Mouse (Mus musculus) B cell, adult 2 months (primary cell): ENCODE data around the gene Prr7.

Experiments
- DNase-seq, 2 experiments: peaks; one replicate each; pipeline ENCODE4 v3.0.0; 2022

Gene Prr7

DNA sequence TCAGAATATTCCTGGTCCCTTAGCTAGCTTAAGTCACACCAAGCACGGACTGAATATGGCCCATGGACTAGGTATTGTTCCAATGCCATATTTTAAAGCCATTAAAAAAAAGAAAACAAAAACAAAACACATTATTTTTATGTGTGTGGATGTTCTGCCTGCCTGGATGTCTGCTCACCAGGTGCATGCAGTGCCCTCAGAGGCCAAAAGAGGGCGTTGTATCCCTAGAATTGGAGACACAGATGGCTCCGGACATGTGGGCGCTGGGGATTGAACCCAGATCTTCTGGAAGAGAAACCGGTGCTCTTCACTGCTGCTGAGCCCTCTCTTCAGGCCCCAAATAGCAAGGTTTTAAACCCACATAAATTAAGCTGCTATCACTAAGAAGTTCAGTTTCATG, 14.0 kb downstream of the Prr7 start:
- peak; percentile 63 to 67 for DNase-seq

DNA sequence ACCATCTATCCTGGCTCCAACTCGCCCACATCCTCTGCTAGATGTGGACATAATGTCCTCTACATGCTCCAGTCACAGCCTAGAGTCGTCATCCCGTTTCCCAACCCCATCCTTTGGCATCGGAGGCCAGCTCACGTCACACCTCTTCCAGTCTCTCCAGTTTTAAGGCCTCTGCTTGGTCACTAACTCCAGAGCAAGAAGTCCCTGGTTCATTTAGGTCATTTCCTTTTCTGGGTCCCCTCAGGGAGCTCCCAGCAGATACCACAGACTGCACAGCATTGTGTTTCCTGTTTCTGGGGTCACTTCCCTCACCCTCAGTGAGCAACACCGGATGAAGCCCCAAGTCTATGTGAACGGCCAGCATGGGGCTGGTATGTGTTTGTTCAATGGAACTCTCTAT, 14.9 kb downstream of the Prr7 start:
- DNase-seq, result peak in 1 of 2 experiments; percentile 56

DNA sequence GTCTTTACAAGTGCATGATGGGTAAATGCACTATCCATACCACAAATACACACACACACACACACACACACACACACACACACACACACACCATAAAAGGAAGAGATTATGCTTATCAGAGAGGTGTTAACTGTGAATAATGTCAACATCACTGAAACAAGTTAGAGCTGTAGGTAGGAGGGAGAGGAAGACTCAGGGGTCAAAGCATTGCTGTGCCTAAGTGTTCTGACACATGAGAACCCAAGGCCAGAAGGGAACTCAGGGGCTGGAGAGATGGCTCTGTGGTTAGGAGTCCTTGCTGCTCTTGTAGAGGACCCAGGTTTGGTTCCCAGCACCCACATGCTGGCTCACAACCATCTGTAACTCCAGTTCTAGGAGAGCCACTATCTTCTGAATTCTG, 15.9 kb downstream of the Prr7 start:
- DNase-seq, result no peak

DNA sequence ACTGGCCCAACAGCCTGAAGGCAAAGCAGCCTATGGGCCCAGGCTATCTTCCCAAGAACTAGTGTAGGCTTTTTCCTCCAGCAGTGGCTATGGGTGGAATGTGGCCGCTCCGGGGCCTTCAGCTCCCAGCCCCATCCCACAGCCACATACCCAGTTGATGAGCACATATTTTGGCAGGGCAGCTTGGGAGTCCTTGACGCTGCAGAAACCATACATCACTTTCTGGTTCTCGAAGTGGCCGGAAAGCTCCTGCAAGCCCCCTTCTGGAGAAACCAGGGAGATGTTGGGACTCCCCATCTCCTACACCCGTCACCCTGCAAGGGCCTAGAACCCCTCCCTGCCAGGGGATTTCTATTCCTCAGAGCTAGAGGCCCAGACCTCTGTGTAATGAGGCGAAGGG, 18.5 kb downstream of the Prr7 start:
- DNase-seq, result no peak

DNA sequence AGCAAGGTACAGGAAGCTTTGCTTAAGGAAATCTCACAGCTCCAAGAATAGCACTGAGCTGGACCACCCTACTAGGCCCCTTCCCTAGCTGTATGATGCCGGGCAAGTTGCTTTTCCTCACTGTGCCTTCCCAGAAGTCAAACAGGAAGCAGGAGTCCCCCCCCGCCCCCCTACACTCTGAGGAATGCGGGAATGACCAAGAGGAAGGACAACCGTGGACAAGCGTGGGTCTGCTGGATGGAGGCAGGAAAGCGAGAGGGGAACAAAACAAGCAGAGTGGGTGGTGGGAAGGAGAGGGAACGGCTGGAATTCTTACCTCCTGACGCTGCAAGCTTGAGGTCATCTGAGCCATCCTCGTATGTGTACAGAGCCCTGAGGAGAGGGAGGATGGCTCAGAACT, 19.0 kb downstream of the Prr7 start:
- no peak for DNase-seq

DNA sequence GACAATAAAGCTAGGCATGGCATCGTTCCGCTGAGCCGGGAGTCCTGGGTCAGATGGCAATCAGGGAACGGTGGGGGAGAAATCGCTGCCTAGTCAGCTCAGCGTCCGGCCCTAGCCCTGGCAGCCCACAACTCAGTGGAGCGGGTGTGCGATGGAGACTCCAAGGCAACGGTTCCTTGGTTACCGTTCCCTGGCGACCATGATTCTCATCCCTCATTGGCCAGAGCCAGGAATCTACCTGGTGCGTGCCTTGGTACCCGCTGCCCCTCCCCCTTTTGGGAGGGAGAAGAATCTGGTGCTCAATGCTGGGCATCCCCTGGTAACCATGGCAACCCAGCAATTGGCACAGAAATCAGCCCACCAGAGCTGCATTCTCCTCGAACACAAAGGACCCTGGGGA, 19.5 kb downstream of the Prr7 start:
- DNase-seq, result peak in 1 of 2 experiments; percentile 18

DNA sequence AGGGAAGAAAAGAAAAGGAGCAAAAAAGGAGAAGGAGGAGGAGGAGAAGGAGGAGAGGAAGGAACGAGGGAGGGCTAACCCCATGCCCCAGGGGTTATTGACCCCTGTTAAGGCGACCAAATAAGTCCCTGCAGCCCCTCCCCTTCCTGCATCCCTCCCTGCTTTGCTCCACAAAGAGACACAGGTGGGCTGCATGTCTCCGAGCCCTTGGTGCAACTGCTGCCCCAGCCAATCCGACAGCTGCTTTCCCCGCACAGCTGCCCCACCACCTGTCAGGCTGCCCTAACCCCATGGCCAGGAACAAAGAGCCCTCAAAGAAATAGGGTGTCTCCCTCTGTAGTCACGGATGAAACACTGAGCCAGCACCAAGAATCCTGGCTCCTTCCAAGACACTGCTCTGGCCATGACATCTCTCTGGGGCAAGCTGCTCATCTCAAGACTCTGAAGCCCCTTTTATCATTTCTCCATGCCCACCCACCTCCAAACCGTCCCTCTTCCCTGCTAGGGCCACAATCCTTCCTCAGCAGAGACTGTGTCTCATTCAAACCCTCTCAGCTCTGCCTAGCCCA, 20.5 kb downstream of the Prr7 start:
- DNase-seq, result no peak

DNA sequence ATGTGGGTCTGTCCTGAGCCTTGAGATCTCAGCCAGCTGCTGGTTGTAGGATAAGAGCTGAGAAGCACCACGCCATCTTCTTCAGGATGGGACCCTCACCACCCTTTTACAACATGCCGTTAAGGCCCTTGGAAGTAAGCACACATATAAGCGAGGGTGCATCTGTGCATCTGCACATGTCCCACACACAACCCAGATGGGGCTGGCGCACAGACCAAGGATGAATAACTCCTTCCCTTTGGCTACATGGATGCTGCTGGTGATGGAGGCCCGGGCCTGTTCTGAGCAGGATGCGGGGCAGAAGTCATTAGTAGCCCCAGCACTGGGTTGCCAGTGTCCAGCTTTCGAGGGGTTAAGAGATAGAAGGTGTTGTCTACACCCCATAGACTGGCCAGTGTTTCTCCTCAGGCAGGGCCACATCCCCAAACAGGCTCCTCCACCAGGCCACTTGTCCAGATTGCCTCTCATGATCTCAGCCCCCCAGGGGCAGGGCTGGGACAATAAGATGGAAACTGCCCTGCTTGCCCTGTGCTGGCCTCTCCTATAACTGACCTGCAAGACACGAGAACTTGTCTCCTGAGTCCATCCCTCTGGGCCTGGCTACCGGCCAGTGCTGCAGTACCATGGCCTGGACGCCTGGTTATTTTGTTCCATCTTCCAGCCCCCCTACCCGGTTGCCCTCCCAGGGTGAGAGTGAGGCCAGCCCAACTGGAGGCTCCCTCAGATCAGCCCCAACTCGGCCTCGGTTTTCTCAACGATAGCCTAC, 22.1 kb downstream of the Prr7 start:
- no peak for DNase-seq

DNA sequence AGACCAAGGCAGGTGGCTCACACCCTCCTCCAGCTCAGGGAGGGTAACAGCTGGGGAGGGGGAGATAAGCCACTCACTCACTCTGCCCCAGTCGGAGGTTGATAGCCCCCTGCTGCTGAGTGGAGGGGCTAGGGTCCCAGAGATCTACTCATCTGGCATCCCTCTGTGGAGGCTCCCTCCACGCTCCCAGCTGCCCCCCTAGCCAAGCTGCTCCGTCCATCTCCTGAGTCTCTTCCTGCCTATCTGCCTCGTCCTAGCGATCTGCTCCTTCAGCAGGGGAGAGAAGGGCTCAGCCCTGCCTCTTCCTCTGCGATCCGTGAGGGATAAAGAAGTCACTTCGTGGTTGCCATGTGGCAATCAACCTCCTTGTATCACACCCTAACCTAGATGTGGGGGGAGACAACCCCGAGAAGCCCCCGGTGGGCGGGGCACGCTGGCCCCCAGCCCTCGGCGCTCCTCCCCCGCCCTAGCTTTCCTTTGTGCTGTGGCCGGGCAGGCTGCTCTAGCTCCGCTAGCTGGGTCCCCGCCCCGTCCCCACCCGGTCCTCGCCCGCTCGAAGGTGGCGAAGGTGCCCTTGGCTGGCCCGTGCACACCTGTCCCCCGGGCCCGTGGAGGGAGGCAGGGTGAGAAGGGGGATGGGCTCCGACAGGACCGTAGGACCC, 23.0 kb downstream of the Prr7 start:
- DNase-seq, result peak in 1 of 2 experiments; percentile 36

DNA sequence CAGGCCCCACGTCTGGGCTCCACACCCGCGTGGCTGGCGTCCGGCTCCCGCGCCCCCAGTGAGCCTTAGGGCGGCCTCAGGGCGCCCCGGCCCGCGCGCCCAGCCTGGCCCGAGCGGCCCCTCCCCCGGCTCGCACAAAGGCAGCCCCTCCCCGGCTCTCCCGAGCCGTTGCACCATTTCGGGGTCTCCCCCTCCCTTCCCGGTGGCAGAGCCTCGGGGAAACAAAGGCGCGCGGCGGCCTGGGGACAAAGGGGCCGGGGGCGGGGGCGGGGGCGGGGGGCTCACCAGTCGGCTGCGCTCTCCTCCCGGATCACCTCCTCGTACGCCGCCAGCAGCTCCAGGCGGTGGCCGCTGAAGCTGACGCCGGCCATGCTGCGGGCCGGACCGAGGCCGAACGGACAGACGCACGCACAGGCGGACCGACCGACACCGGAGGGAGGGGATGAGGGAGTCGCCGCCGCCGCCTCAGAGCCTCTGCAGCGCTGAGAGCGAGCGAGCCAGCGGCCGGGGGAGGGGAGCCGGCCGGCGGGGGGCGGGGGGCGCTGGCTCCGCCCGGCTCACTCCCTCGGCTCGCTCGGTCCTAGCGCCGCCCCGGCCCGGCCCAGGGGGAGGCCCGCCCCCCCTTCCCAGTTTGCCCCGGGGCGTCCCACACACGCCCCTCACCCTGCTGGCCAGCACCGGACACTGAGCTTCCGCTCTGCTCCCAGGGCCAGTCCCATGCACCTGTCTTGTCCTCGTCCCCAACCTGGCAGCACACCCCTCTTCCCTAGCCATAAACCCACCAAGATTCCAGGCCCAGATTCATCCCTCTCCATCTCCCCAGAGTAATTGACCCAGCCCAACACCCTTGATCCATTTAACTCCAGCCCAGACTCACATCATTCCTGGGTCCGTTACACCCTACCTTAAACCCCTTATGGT, 23.8 kb downstream of the Prr7 start, which contains the start of gene Dbn1:
Dbn1 (minus strand) TSS at position 534 of the 921 bp plus-strand sequence.
- no peak for DNase-seq

DNA sequence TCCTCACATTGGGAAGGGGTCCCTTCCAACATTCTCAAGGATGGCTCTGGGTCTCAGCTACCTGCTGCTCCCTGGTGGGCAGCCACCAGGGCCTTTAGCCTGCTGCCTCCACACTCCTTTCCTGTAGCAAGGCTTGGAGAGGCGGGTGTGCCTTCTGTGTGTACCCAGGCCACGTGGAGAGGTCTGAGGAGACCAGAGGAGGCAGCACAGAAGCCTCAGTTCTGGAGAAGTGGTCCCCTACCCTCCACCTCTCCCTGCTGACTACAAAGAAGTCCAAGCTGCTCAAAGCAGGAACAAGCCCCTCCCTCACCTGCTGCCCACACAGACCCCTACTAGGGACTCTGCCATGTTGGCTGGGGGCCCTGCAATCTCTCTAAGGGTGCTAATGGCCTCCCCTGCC, 30.2 kb downstream of the Prr7 start:
- no peak for DNase-seq

DNA sequence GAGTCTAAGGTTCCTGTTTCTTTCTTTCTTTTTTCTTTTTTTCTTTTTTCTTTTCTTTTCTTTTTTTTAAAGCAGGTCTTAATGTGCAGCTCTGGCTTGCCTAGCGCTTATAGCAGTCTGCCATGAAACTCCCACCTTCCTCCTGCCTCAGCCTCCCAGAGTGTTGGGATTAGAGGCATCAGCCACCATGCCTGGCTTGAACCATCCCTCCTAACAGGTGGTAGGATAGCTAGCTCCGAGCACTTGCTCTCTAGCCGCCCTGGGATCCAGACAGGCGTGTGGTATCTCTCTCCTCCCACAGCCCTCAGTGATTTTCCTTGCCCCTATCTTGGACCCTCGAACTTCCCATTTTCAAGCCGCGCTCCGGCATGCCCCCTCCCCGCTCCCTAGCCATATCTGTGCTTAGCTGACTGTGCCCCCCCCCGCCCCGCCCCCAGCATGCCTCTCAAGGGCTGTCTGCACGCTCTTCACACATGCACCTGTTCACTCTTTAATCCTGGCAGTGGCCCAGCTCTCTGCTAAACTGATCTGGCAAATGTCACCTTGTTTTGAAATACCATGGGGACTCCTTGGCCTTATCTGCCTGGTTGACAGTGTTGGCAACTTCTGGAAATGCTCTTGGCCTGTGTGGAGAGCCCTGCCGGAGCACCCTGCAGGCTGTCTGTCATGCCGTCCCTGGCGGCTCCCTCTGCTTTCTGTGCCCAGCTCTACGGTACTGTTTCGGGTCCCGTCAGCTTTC, 31.0 kb downstream of the Prr7 start:
- DNase-seq, result no peak

DNA sequence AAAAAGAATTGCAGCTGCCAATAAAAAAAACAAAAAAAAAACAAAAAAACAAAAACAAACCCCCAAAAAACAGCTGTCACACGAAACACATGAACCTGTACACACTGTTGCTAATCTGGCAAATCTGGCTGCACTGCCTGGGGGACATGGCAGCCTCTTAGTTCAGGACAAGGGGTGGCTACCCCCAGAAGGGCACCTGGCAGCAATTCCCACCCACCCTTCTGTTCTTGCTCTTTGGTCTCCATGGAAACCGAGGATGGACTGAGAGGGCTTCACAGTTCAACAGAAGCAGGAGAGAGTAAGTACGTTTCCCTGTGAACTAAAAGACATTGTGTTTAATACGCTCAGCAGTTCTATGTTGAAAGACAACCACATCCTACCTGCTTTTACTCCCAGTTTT, 31.6 kb downstream of the Prr7 start:
- no peak for DNase-seq

DNA sequence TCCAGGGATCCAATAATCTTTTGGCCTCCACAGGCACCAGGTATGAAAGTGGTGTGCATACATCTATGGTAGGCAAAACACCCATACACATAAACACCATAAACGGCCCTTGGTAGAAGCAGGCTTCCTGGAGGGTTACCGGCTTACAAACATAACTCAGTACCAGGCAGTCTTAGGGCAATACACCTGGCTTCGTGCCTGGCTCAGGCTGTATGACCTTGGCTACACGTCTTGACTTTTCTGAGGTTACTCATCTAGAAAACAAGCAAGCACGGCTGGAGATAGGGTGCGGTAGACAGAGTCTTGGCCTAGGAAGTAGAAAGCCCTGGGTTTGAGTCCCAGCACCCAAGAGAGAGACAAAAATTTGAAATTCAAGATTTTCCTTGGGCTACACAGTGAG, 32.6 kb downstream of the Prr7 start:
- DNase-seq, result no peak

DNA sequence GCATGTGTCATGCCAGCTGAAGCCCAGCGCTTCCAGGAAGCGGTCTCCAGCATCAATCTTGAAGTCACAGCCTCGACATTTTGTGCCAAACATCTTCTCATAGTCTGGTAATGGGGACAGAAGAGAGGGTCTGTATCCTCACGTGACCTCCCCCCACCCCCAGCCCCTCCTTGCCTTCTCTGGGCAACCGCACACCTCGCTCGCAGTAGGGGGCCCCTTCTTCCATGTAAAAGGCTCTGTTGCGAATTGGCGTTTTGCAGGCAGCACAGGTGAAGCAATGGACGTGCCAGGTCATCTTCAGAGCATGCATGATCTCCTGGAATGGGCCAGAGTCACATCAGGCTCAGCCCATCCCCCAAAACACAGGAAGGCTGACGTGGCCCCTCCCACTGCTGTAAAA, 34.8 kb downstream of the Prr7 start:
- DNase-seq, result no peak

DNA sequence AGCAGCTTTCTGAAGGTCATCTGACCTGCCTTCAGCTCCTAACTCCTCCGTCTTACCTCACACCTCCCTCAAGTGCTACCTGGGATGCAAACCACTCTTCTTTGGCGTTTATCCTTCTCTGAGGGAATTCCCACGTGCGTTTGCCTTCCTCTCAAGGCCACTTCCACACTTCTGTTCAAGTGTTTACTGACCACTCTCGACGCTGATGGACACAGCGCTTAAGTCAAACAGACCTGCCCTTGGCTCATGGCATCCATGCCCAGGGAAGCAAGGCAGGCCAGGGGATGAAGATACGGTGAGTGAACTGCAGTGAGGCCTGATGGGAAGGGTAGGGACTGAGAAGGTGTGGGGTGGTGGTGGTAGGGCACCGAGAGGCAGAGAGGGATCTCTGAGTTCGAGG, 36.5 kb downstream of the Prr7 start:
- no peak for DNase-seq

DNA sequence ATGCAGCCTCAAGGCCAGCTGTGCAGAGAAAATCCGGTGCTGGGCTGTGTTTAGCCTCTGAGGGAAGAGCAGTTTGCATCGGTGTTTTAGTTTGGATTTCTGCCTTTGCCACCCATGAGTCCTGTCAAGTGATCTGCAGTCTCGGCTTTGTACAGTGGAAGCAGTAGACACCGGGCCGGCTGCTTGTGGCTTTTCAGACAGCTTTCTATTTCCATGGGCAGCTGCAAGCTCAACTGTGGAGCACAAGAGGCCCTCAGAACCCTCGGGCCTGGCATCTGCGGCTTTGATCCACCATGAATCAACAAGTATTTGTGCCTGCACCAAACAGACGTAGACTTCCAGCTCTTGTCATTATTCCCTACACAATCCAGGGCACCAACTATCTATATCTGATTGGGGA, 38.3 kb downstream of the Prr7 start:
- no peak for DNase-seq

DNA sequence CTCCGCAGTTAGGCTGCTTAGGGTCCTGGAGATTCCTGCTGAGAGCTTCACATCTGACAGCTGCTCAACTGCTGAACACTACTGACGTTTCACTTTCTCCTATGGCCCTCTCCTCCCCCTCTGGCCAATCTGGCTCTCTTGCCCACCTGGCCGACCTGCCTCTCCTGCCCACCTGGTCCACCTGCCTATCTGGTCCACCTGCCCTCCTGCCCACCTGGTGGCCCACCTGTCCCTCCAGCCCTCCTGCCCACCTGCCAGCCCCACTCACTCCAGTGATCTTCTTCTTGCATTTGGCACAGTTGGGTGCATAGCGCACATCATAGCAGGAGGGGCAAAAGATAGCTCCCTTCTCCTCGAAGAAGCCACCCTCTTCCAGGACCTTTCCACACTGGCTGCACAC, 40.3 kb downstream of the Prr7 start:
- DNase-seq, result no peak

DNA sequence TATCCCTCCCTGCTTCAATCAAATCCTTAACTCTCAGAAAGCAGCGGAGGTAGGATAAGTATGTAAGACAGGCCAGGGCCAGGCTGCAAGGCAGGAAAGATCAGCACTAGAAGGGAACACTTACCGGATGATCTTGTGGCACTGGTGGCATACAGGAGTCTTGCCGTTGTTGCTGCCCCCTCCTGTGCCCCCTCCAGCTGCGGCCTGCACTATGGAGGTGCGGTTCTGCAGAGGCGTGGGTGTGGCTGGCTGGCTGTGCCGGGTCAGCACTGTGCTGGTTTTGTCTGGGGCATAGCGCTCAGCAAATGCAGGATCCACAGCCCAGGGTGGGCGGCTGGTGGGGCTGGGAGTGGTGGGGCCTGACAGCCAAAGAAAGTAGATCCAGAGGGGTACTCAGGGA, 41.7 kb downstream of the Prr7 start:
- no peak for DNase-seq

DNA sequence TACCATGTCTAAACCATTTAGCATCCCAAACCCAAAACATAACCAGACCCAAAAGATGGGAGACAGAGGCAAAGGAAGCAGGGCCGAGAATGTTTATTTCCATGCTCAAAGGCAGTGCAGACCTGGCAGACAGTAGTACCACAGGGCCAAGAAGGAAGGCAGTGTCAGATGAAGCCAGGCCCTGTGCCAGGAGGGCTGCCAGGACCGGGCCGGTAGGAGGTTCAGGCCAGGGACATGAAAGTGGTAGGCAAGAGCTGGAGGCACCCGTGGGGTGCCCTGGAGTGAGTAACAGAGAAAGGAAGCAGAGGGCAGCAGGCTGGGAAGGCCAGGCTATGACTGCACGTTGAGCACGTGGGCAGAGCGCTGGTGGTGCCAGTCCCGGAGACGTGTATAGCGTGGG, 42.6 kb downstream of the Prr7 start:
- DNase-seq, result no peak

DNA sequence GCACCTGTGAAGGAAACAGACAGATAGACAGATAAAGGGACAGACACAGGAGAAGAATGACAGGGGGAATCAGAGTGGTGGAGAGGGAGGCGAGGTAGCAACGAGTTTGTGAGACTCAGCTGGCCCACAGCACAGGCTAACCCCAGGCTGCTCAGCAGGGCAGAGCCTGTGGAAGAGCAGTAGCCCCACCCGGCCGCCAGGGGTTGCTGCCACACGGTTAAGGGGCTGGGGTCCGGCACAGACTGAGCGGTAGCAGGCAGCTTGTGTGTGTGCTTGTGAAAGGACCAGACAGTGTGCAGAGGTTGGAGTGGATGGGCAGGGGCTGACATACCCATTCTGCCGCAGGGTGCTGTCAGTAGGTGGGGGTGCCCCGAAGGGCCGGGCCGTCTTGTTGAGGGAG, 43.8 kb downstream of the Prr7 start:
- no peak for DNase-seq

DNA sequence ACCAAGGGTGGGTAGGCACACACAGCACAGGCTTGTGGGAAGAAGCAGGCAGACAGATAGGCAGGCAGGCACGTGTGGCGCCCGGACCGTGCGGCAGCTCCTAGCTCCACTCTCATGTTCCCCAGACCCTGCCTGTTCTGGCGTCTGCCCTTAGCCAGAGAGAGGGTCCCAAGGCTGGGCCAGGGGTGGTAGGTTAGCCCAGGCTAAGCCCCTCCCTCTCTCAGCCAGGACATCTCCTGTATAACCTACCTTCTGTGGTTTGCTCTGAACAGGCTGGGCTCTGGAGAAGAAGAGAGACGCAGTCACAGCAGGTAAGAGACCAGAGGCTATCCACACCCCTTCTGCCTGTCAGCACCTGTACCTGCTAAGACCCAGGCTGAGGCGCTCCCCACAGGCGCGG, 44.5 kb downstream of the Prr7 start:
- no peak for DNase-seq

DNA sequence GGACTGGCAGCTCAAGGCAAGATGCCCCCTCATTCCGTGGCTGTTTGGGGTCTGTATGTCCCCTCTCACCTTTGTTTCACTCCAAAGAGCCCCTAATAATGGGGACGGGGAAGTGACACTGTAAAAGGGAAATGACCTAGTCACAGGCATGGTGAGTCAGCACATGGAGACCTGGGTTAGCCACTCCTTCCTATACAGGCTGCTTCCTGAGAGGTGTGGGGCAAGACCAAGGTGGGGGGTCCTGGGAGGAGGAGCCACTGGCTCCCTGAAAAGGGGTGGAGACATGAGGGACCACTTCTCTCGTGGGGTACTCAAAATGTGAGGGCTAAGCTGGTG, 46.2 kb downstream of the Prr7 start:
- DNase-seq, result no peak
